Mouse (Mus musculus) induced T-regulatory cell, adult 2 months (primary cell): Measurements from ENCODE around the gene Pawr.
A peak's percentile ranks its signal among the peaks of the same experiment; 100 is the strongest.
"Not testable (repeated sequence)": the region's sequence is repeated elsewhere in the genome, so short reads cannot be mapped to it uniquely, and the experiment has no call there.

Experiments used
- DNase-seq: peaks from one replicate; pipeline ENCODE4 v3.0.0-alpha.2; 2012; ENCODE audit warnings: low read depth

The Pawr gene

GRCm38 (mm10) chr10:108391370-108391902, 59.5 kb downstream of the Pawr start:
- DNase-seq, result no peak

GRCm38 (mm10) chr10:108392151-108392550, 60.2 kb downstream of the Pawr start:
- no peak for DNase-seq

GRCm38 (mm10) chr10:108394306-108394705, 62.4 kb downstream of the Pawr start:
- DNase-seq, result no peak

- no peak for DNase-seq
These were observed 63.3 kb downstream of the Pawr start for GRCm38 (mm10) chr10:108395229-108395628.

GRCm38 (mm10) chr10:108395647-108396046, 63.7 kb downstream of the Pawr start:
- DNase-seq, result no peak

GRCm38 (mm10) chr10:108402751-108403150, 70.8 kb downstream of the Pawr start:
- no peak for DNase-seq

GRCm38 (mm10) chr10:108403366-108403865, 71.5 kb downstream of the Pawr start:
- DNase-seq, result no peak

- no peak for DNase-seq
These were observed 72.2 kb downstream of the Pawr start for GRCm38 (mm10) chr10:108404087-108404486.

GRCm38 (mm10) chr10:108405076-108405475, 73.2 kb downstream of the Pawr start:
- DNase-seq, result no peak

- no peak for DNase-seq
These were observed 74.0 kb downstream of the Pawr start for GRCm38 (mm10) chr10:108405931-108406330.

- DNase-seq, result no peak
These were observed 75.2 kb downstream of the Pawr start for GRCm38 (mm10) chr10:108406798-108407754.

GRCm38 (mm10) chr10:108408025-108408424, 76.1 kb downstream of the Pawr start:
- no peak for DNase-seq

GRCm38 (mm10) chr10:108408437-108408836, 76.5 kb downstream of the Pawr start:
- no peak for DNase-seq

GRCm38 (mm10) chr10:108408986-108409385, 77.1 kb downstream of the Pawr start:
- DNase-seq, result no peak

GRCm38 (mm10) chr10:108409529-108409928, 77.6 kb downstream of the Pawr start:
- DNase-seq, result no peak

GRCm38 (mm10) chr10:108414936-108415635, 83.2 kb downstream of the Pawr start:
- no peak for DNase-seq

- DNase-seq, result no peak
These were observed 85.5 kb downstream of the Pawr start for GRCm38 (mm10) chr10:108417448-108417847.

GRCm38 (mm10) chr10:108430553-108430952, 98.6 kb downstream of the Pawr start:
- no peak for DNase-seq

GRCm38 (mm10) chr10:108432194-108432593, 100.3 kb downstream of the Pawr start:
- DNase-seq, result no peak

- DNase-seq, result no peak
These were observed 102.1 kb downstream of the Pawr start for GRCm38 (mm10) chr10:108433976-108434375.

GRCm38 (mm10) chr10:108435616-108436015, 103.7 kb downstream of the Pawr start:
- DNase-seq, result peak; percentile 1

GRCm38 (mm10) chr10:108436365-108436764, 104.4 kb downstream of the Pawr start:
- DNase-seq, result no peak

- not testable (repeated sequence) for DNase-seq
These were observed 108.3 kb downstream of the Pawr start for GRCm38 (mm10) chr10:108440251-108440650.
